In the genomic region with DNA sequence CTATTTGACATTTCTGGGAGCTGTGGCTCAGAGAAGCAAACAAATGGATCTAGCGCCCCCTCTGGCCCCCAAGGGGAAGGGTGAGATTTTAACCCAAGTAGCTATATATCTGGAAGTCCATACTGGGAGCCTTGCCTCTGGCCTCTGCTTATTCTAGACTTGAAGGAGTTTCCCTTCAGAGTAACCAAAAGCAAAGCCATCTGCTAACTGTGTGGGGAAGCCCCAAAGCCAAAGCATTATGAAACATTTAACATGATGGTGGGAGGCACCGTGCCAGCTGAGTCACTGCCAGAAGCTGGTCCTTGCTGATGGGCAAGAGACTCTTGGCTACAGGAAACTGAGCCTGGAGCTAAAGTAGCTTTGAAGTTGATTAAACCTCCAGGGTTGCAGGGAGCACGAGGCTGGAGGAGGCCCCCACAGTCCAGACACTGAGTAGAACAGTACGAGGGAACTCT, we compare ENCODE assay signal across 9 mouse cellular contexts. TPM values are rescaled to one million over a fixed set of nuclear protein-coding genes. Genes with fewer than 3 reads are reported as not detected.
A peak's percentile ranks its signal among the peaks of the same experiment; 100 is the strongest.
DNase-seq lines count a peak whose midpoint lies in the region; ATAC-seq and TF ChIP-seq lines count a peak whose summit lies in the region.
"Had no signal": no experiment of that assay in that cellular context is flagged by ENCODE, and none has a peak within 500 bp of the region (broad histone marks: within the 10 kb centered on the region; RNA-seq: fewer than 3 reads in every experiment).

No protein-coding gene starts in this region.

- H3K4me3 ChIP-seq in forebrain, embryonic 14.5 days (ENCODE audit: low read depth, low read length) = no peak overlapping the region
- H3K4me3 ChIP-seq in forebrain, embryonic 12.5 days (replicated peaks) = no peak overlapping the region
- no peak overlapping the region for H3K4me3 ChIP-seq in cortical plate, adult 2 months (ENCODE audit: insufficient read depth, low read length)
- H3K4me3 ChIP-seq in midbrain, postnatal 0 days (ENCODE audit: low read depth, low read length) = no peak overlapping the region
- H3K4me3 ChIP-seq: liver, embryonic 13.5 days had no signal

- ATAC-seq in forebrain, embryonic 14.5 days = peak; percentile 69
- no peak for ATAC-seq in forebrain, embryonic 12.5 days (ENCODE audit: low FRiP score)
- ATAC-seq in midbrain, postnatal 0 days (ENCODE audit: low FRiP score) = no peak

- no peak for TF ChIP-seq POLR2A in cortical plate, adult 2 months (IDR thresholded peaks at IDR 0.05; ENCODE audit: extremely low read depth, insufficient read depth, low read length)

- intact Hi-C loops in heart, postnatal 14 days (cut with DNase I) = no loop called here

- H3K36me3 ChIP-seq in forebrain, embryonic 14.5 days (ENCODE audit: control insufficient read depth, insufficient read depth, low read length) = no peaks in the 10 kb centered on the region
- H3K36me3 ChIP-seq in forebrain, embryonic 12.5 days (replicated peaks) = no peaks in the 10 kb centered on the region
- no peaks in the 10 kb centered on the region for H3K36me3 ChIP-seq in midbrain, postnatal 0 days (ENCODE audit: insufficient read depth, low read length)
- H3K36me3 ChIP-seq: liver, embryonic 13.5 days had no signal

- peak; percentile 14; the same call in 1 of the 2 replicates for TF ChIP-seq CTCF in cortical plate, adult 2 months (IDR thresholded peaks at IDR 0.05; ENCODE audit: extremely low read depth, insufficient read depth, low read length)
- peak; percentile 52 for TF ChIP-seq CTCF in midbrain, postnatal 0 days (IDR thresholded peaks at IDR 0.05)

- 0 out of 2 replicates have a peak, but pooled peaks cover 4% of the 10 kb centered on the region for H3K4me1 ChIP-seq in forebrain, embryonic 14.5 days (ENCODE audit: control insufficient read depth, insufficient read depth, low read length)
- no peaks in the 10 kb centered on the region for H3K4me1 ChIP-seq in forebrain, embryonic 12.5 days
- no peaks in the 10 kb centered on the region for H3K4me1 ChIP-seq in cortical plate, adult 2 months (ENCODE audit: control insufficient read depth, insufficient read depth, low read length)
- H3K4me1 ChIP-seq in midbrain, postnatal 0 days (ENCODE audit: insufficient read depth, low read length) = no peaks in the 10 kb centered on the region
- H3K4me1 ChIP-seq: liver, embryonic 13.5 days had no signal

- peak; percentile 80 for DNase-seq in forebrain, embryonic 14.5 days (ENCODE audit: low spot score)
- DNase-seq in R1 (ENCODE audit: low read depth, low spot score) = peak; percentile 49
- DNase-seq in heart, postnatal 14 days = peak; percentile 64 to 74
- peak; percentile 66 for DNase-seq in left cerebral cortex, adult 11 months (ENCODE audit: low spot score)
- peak; percentile 91 for DNase-seq in midbrain, postnatal 0 days (ENCODE audit: low spot score)
- peak; percentile 5 to 75 for DNase-seq in urinary bladder, postnatal 36 days (ENCODE audit: low spot score in 2 of 2)
- DNase-seq: liver, embryonic 13.5 days had no signal

- 47% methylated on average over 4 of the region's 4 CpGs for WGBS in forebrain, embryonic 14.5 days
- WGBS in forebrain, embryonic 12.5 days = 47% methylated on average over 4 of the region's 4 CpGs
- WGBS in midbrain, postnatal 0 days = 31% methylated on average over 4 of the region's 4 CpGs

- no peak overlapping the region for H3K9ac ChIP-seq in forebrain, embryonic 14.5 days (ENCODE audit: low read length)
- H3K9ac ChIP-seq in forebrain, embryonic 12.5 days = no peak overlapping the region
- H3K9ac ChIP-seq in midbrain, postnatal 0 days (replicated peaks; ENCODE audit: low read length, poor library complexity, severe bottlenecking) = no peak overlapping the region
- H3K9ac ChIP-seq: liver, embryonic 13.5 days had no signal

- no peak overlapping the region for H3K27ac ChIP-seq in forebrain, embryonic 14.5 days (ENCODE audit: low read depth, low read length)
- H3K27ac ChIP-seq in forebrain, embryonic 12.5 days = no peak overlapping the region
- H3K27ac ChIP-seq in cortical plate, adult 2 months (ENCODE audit: insufficient read depth, low read length) = no peak overlapping the region
- H3K27ac ChIP-seq in midbrain, postnatal 0 days (ENCODE audit: low read depth, low read length) = no peak overlapping the region
- H3K27ac ChIP-seq: liver, embryonic 13.5 days had no signal

- no peaks in the 10 kb centered on the region for H3K27me3 ChIP-seq in forebrain, embryonic 14.5 days (replicated peaks; ENCODE audit: control insufficient read depth, insufficient read depth, low read length)
- H3K27me3 ChIP-seq in forebrain, embryonic 12.5 days = no peaks in the 10 kb centered on the region
- no peaks in the 10 kb centered on the region for H3K27me3 ChIP-seq in midbrain, postnatal 0 days (ENCODE audit: insufficient read depth, low read length)
- H3K27me3 ChIP-seq: liver, embryonic 13.5 days had no signal

- no peaks in the 10 kb centered on the region for H3K9me3 ChIP-seq in forebrain, embryonic 14.5 days (replicated peaks; ENCODE audit: control insufficient read depth, low read length)
- no peaks in the 10 kb centered on the region for H3K9me3 ChIP-seq in forebrain, embryonic 12.5 days
- no peaks in the 10 kb centered on the region for H3K9me3 ChIP-seq in midbrain, postnatal 0 days (ENCODE audit: low read length)
- H3K9me3 ChIP-seq: liver, embryonic 13.5 days had no signal

- H3K4me2 ChIP-seq in forebrain, embryonic 14.5 days (ENCODE audit: low read length) = no peak overlapping the region
- H3K4me2 ChIP-seq in forebrain, embryonic 12.5 days = no peak overlapping the region
- H3K4me2 ChIP-seq in midbrain, postnatal 0 days (ENCODE audit: low read depth, low read length, poor library complexity, severe bottlenecking) = no peak overlapping the region
- H3K4me2 ChIP-seq: liver, embryonic 13.5 days had no signal

RNA-seq across cellular contexts. Expression of a gene that starts 4.0 kb away (rescaled TPM):
- 0.17 TPM in 1 of 2 replicates, not detected in the other for polyA plus RNA-seq in forebrain, embryonic 14.5 days (2014; fragmentation: Nextera tagmentation; extraction: Ambion mirVana)
- not detected in 2 replicates for polyA plus RNA-seq in forebrain, embryonic 12.5 days (2016; fragmentation: Nextera tagmentation; extraction: Ambion mirVana)
- polyA plus RNA-seq in cortical plate, adult 2 months (2012; rRNA removed) = 3.1 and 4.6 TPM in 2 replicates
- 1 to 10 TPM; 1.6 to 2.4 TPM for total RNA-seq in heart, postnatal 14 days (2021)
- total RNA-seq in midbrain, postnatal 0 days (2014; rRNA removed) = 0.38 and 0.71 TPM in 2 replicates
- polyA plus RNA-seq in midbrain, postnatal 0 days (2015; fragmentation: Nextera tagmentation; extraction: Ambion mirVana) = 0.27 and 0.35 TPM in 2 replicates
- polyA plus RNA-seq: liver, embryonic 13.5 days had no signal

Comparison
In these comparisons a context has a peak if more than half of its experiments do, and no peak if none do; other contexts are left out.
1. DNase-seq: peak in every context shown above with its lines; median percentile 91 in midbrain, postnatal 0 days; 80 in forebrain, embryonic 14.5 days; 69 in heart, postnatal 14 days; 66 in left cerebral cortex, adult 11 months; 49 in R1; 40 in urinary bladder, postnatal 36 days.